Mouse (Mus musculus) bone marrow, adult 2 months (tissue): ENCODE results near the gene Map1s.

Source experiments
- CTCF ChIP-seq: fragments of 200-500 bp; IDR thresholded peaks from 2 replicates; pipeline ENCODE4 v1.5.1; 2011; ENCODE audit warnings: low read length, control low read depth; ENCODE audit not compliant: control insufficient read depth, insufficient read depth
- POLR2A ChIP-seq: fragments of 200-500 bp; IDR thresholded peaks from 2 replicates; pipeline ENCODE4 v1.6.1; 2011; ENCODE audit warnings: low read depth, mild to moderate bottlenecking, control low read depth, low read length, borderline replicate concordance; ENCODE audit not compliant: control insufficient read depth

- TF ChIP-seq CTCF (no peak), POLR2A (no peak)
Observed at GRCm38 (mm10) chr8:70866001-70866520, 39.7 kb upstream of the Map1s start.
